Mouse (Mus musculus) heart, postnatal 0 days (tissue): ENCODE data around the gene Chd6.

Source experiments
- CTCF ChIP-seq: IDR thresholded peaks from 2 replicates; pipeline ENCODE4 v1.5.1; 2016; ENCODE audit warnings: antibody characterized with exemption, control low read depth, low read depth
- EP300 ChIP-seq: IDR thresholded peaks from 2 replicates; pipeline ENCODE4 v1.6.1; 2016; ENCODE audit warnings: antibody characterized with exemption, low read depth

GRCm38 (mm10) chr2:160916714-160917113 is 192.2 kb downstream of the Chd6 start:
- TF ChIP-seq CTCF (no peak), EP300 (no peak)
